Mouse (Mus musculus): ENCODE measurements around the gene Por.

- no peak for TF ChIP-seq CTCF (IDR thresholded peaks at IDR 0.05)
- no peak for TF ChIP-seq POLR2A (IDR thresholded peaks at IDR 0.05; ENCODE audit: insufficient read depth, low read depth, low read length)
These were observed 52.3 kb downstream of the Por start for GRCm38 (mm10) chr5:135722121-135722520.
